Mouse (Mus musculus) left cerebral cortex, adult 18-20 months (tissue): ENCODE data around the gene Tas2r135. TPM values are rescaled to one million over a fixed set of nuclear protein-coding genes. Genes with fewer than 3 reads are reported as not detected.

Experiments used
- DNase-seq, 2 experiments: peaks; one replicate each; pipeline ENCODE4 v3.0.0; 2021 to 2022; ENCODE audit warnings: low spot score in 2 of 2, mixed read lengths in 1 of 2
- total RNA-seq, 2 experiments: library from RNA; stranded (reverse); gene quantifications; 2 replicates each; pipeline ENCODE4 v1.2.3; 2021

Gene Tas2r135
- total RNA-seq, 2 experiments from 2014 or later: not detected

GRCm38 (mm10) chr6:42426337-42426736 lies 21.1 kb downstream of the Tas2r135 start:
- DNase-seq: no peak

DNA sequence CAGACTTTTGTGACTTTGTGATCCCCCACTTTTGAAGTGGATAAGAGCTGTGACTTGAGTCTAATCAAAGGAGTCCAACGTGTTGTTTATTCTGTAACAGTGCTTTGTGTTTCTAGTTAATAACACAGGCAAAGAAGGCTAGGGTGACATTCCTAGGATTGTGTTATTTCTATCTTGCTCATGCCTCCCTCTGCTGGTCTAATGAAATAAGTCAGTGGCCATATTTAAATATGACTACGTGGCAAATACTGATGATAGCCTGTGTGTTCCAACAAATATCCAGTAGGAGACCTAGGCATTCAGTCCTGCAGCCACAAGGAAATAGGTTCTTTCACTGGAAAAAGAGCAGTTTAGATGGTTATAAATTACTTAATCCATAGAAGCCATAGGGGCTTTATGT lies 28.3 kb downstream of the Tas2r135 start:
- DNase-seq: no peak

- no peak for DNase-seq
Measured at GRCm38 (mm10) chr6:42434446-42434845, 29.2 kb downstream of the Tas2r135 start, which contains the start of gene Tas2r126. Gene Tas2r126, plus strand, starts transcription at chr6:42434535.

- no peak for DNase-seq
Measured at GRCm38 (mm10) chr6:42435490-42435889, 30.3 kb downstream of the Tas2r135 start.

GRCm38 (mm10) chr6:42441395-42441794 lies 36.2 kb downstream of the Tas2r135 start:
- DNase-seq: no peak

DNA sequence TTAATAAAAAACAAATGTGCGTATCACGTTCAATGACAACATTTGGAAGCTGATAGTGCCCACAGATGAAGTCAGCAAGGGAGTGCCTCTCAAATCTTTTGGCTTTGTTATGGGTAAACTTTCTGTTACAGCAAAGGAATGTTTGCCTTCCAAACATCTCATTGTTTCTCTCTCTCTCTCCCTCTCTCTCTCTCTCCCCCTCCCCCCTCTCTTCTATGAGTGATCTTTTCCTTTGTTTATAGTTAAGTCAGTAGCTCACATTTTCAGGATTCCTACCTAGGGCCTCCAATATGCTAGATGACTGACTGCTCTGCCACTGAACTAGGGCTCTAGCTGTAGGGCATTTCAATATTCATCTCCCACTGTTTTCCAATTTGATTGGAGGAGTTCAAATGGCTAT lies 39.3 kb downstream of the Tas2r135 start:
- DNase-seq: no peak

DNA sequence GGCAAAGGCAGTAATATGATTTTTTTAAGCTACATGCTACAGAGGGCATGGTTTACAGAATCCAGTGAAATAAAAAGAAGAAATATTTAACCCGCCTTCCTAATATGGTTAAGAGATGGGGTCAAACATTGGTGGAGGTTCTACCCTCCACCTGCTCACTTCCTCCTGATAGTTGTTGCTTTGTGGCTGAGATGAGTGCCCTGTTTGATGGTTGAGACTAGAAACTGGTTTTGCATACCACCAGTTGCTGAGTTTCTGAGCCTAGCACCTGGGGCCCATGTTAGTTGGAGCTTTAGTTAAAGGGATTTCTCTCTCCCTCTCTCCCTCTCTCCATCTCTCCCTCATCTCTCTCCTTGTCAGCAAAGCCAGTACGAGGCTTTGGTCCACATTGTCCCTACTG lies 42.1 kb downstream of the Tas2r135 start:
- DNase-seq: no peak

Other genes starting within 250 kb of the Tas2r135 start
- gene Tas2r144, start 190.1 kb upstream of the Tas2r135 start, total RNA-seq: not detected
- gene Gstk1, start 159.5 kb upstream of the Tas2r135 start, total RNA-seq: 10 to 100 TPM; 11.0 to 14.9 TPM
- not detected for gene Tmem139, start 143.5 kb upstream of the Tas2r135 start, total RNA-seq
- 10 to 100 TPM; 20.6 to 22.3 TPM for gene Casp2, start 140.4 kb upstream of the Tas2r135 start, total RNA-seq
- gene Clcn1, start 118.7 kb upstream of the Tas2r135 start, total RNA-seq: 1 to 10 TPM; 3.8 to 4.0 TPM
- gene Fam131b, start 80.8 kb upstream of the Tas2r135 start, total RNA-seq: 100 to 1,000 TPM; 115 to 123 TPM
- 10 to 100 TPM; 48.9 to 51.2 TPM for gene Zyx, start 55.8 kb upstream of the Tas2r135 start, total RNA-seq
- under 1 TPM in 1 of 2 experiments, not detected in 1; 0.23 TPM for gene Epha1, start 32.2 kb upstream of the Tas2r135 start, total RNA-seq
- gene Tas2r143, start 5.2 kb upstream of the Tas2r135 start, total RNA-seq: not detected
- gene Tas2r126, start 29.1 kb downstream of the Tas2r135 start, total RNA-seq: not detected
- not detected for gene Olfr458, start 59.8 kb downstream of the Tas2r135 start, total RNA-seq
- not detected for gene Olfr457, start 70.9 kb downstream of the Tas2r135 start, total RNA-seq
- gene Olfr456, start 81.8 kb downstream of the Tas2r135 start, total RNA-seq: not detected
- gene Olfr455, start 142.2 kb downstream of the Tas2r135 start, total RNA-seq: not detected
- gene Tcaf3, start 192.3 kb downstream of the Tas2r135 start, total RNA-seq: not detected
- gene Tcaf2, start 239.8 kb downstream of the Tas2r135 start, total RNA-seq: 1 to 10 TPM in 1 of 2 experiments, under 1 TPM in 1; 0.91 to 1.6 TPM